Mouse (Mus musculus): ENCODE measurements at regions not wholly inside any gene's neighbourhood (a gene's known extent, or its start where the extent isn't known, plus 50 kb on each side); places are given as distances from the start of the nearest gene placed in this dataset.
"Not testable (repeated sequence)": the region's sequence is repeated elsewhere in the genome, so short reads cannot be mapped to it uniquely, and the experiment has no call there.

DNA sequence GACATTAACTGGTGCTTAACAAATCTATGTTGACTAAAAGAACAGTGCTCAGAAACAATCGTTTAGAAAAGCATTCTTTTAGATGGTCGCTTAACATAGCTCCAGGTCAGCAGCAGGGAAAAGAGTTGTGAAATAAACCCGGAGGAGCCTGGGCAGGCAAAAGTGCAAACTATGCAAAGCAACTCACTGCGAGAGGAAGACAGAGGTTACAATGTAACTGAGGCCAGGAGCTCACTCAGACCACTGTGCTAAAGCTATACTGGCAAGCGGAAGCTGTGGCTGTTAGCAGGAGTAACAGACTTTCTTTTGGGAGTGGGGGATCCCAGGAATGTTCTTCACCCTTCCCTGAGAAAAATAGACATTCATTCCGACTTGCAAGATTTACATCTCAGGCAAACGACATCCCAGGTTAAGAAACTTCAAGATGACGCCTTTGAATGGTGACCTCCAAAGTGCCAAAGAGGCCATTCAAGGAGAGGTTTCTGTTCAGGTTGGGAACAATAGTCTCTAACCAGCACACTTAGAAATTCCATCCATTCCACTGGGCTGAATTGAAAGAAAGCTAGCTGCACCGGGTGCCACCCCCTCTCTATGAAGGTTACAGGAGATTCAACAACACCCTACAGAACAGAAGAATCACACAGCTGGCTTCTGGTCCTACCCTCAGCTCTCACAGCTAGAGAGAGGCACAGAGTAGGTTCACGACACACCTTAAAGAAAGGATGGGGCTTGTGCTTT is 94.7 kb upstream of the Adgrl2 start:
- DNase-seq (ENCODE audit: low spot score in 2 of 2) = no peak

DNA sequence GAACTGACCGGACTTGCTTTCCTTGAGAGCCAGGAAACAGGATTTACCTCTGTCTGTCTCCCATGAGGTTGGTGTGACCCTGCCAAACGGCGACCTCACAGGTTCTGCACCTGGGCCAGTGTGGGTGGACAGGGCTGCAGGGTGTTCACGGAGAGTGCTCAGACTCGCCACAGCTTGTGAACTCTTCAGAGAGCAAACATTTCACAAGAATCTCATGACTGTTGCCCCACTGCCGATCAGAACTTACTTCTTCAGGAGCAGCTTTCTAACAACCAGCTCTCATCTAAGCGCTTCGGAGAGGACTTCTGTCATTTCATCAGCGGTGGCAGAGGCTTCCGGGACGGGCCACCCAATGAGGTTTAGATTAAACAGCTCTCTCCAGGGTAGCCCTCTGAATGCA is 93.0 kb upstream of the Adgrl2 start:
- DNase-seq (ENCODE audit: low spot score in 2 of 2) = no peak

DNA sequence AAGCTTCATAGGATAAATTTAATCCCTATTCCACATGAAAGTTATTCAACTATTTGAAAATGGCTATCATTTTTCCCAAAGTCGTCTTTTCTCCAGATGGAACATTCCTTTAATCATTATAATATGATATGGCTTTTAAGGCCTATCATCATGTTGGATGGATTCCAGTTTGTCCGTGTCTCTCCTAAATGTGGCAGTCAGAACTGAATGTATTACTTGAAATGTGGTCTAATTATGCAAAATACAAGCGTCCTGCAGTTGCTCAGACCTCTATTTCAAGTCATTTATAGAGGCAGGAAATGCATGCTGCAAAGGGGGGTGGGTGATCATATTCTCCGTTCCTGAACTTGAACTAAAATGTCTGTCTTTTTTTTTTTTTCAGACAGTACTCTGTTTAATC is 88.5 kb upstream of the Adgrl2 start:
- DNase-seq (ENCODE audit: low spot score in 2 of 2) = no peak

DNA sequence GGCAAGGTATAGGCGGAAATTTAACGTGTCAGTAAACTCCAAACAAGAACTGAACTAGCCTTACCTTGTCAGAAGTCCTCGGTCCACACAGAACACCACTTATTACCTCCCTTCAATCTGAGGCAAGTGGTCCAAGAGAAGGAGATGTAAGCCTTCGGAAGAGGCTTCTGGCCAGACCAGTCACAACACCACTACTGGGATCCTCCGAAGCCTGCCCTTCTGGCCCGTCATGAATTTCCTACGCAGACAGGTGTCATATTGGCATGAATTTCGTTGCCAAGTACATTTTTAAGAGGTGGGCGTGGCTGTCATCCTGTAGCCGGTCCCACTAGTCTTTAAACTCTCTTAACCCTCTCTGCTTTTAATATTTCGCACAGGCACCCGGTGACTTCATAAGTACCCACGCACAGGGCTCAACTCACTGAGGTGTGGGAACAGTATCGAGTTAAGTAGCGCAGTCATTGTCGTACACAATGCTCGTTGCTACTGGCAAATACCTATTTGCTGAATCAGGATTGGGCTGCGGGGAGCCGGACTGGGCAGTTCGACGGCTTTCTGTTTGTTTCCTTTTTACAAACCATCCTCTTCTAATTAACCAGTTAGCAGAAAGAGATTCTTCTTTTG is 86.7 kb upstream of the Adgrl2 start:
- DNase-seq (ENCODE audit: low spot score in 2 of 2) = no peak

DNA sequence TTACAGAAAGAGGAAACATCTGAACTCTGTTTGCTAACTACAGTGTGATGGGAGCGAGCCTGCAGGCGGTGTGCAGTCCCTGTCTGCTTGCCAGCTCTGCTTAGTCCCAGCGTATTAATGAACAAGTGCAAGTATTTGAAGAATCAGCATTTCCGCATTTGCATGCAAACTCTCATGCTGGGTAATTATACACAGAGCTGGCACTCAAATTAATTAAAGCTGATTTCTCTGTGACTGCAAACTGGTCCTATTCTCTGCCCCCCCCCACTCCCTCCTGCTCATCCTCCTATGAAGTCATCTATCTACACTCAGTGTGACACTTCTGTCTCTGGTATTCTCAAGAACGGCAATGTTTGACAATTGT is 85.1 kb upstream of the Adgrl2 start:
- DNase-seq (ENCODE audit: low spot score in 2 of 2) = peak; percentile 29 to 33

DNA sequence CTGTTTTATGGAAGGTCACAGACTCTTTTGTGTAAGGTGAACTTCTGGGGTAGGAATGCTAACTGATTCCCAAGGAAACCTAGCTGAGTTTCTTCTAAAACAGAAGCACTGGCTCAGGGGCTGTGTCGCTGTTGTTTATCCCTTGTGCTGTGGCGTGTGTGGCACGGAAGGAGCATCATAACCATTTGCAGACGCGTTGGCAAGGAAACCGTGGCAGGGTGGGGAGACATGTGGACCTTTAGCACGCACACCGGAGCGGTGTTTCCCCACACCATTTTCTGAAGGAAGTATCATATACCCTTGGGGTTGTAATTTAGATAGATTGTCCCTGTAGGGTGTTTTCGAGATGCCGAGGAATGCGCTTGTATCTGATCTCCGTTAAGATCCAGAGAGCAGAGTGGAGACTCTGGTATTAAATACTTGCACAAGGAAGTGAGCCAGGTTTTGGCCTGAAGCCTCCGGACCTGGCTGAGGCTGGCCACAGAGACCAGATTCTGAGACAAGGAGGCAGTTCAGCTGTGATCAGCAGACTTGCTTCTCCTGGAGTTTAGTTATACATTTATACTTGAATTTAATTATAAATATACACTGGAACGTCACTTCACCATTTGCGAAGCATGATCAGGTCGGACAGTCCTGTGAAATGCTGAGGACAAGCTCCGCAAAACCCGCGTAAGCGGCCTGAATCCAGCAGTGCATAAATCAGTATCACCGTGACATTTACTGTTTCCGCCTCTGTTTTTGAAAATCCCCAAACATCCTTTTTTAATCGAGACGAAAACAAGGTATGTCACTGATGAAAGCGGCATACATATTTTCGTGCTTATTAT is 84.5 kb upstream of the Adgrl2 start:
- peak in 1 of 2 experiments; percentile 6 for DNase-seq (ENCODE audit: low spot score in 2 of 2)

DNA sequence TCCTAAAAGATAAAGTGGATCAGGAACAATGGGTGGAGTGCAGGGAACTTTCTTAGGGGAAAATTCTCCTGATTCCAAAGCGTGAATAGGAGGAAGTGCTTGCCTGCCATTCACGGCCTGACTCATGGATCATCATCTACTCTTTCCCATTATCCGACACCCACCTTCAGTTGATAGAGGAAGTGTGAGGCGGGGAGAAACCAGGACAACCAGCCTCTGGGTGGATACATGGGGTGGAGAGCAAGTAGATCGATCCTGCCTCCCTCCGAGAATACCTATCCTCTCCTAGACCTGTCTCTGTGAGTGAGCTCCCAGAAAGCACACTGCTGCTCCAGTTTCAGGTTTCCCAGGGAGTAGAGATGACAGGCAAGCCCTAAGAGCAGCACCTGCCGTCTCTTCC is 79.8 kb upstream of the Adgrl2 start:
- DNase-seq (ENCODE audit: low spot score in 2 of 2) = no peak

DNA sequence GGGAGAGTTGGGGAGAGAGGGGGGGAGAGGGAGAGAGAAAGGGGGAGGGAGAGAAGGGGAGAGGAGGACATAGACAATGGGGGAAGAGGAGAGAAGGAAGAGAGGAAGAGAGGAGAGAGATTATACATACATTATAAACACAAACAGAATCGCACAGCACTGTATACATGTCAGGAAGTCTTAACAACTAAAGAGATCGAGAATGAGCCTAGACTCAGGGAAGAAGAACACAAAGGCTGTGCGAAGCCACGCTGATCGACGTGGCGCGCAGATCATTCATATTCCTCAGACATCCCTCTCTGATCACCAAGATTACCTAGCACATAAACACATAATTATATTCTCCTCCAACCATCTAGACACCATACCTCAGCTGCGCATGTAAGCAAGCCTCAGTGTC is 79.1 kb upstream of the Adgrl2 start:
- DNase-seq (ENCODE audit: low spot score in 2 of 2) = no peak

DNA sequence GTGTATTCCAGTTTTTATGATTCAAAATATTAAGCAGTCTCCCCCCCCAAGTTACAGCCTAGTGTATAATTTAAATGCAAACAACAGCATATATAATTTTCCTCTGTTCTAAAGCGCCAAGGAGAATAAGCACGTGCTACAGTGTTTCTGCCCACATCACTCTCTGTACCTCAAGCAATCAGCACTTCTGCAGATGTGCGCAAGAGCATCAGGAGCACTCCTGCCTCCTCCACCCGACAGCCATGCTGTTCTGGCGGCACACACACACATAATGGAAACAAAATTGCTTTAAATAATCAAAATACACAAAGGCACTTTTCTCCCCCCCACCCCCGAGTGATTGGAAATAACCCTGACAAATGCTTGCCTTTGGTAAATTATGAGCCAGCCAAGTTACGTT is 78.5 kb upstream of the Adgrl2 start:
- DNase-seq (ENCODE audit: low spot score in 2 of 2) = no peak

DNA sequence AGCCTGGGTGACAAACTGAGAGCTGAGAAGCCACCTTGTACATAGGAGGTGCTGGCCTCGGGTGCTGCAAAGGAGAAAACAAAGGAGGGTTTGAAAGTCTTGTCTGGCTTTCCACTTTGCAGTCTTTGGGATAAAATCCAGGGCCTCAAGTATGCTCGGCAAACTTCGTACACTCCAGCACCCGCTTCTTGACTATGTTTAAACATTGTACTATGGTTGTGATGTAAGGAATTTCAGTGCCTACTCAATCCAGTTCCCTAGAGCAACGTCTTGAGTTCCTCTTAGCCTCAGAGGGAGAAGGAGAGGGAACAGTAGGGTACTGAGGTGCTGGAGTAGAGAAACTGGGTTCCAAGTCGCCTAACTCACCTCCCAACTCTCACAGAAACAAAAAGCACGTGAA is 77.4 kb upstream of the Adgrl2 start:
- DNase-seq (ENCODE audit: low spot score in 2 of 2) = no peak

DNA sequence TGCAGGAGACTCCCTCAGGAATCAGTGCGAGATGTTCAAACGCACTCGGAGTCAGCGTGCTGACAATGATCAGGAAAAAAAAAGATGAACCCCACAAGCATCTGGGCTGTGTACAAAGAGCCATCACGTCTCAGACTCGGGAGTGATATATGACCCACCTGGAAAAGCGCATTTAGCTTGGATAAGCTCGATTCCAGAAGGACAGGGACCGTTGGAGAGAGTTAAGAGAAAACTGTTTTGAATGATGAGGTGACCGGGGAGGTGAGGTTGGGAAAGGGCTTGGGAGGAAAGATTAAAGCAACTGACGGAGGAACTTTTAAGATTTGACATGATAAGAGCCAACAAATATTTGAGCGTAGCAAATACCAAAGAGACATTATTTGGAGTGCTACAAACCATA is 64.7 kb upstream of the Adgrl2 start:
- DNase-seq (ENCODE audit: low spot score in 2 of 2) = no peak

DNA sequence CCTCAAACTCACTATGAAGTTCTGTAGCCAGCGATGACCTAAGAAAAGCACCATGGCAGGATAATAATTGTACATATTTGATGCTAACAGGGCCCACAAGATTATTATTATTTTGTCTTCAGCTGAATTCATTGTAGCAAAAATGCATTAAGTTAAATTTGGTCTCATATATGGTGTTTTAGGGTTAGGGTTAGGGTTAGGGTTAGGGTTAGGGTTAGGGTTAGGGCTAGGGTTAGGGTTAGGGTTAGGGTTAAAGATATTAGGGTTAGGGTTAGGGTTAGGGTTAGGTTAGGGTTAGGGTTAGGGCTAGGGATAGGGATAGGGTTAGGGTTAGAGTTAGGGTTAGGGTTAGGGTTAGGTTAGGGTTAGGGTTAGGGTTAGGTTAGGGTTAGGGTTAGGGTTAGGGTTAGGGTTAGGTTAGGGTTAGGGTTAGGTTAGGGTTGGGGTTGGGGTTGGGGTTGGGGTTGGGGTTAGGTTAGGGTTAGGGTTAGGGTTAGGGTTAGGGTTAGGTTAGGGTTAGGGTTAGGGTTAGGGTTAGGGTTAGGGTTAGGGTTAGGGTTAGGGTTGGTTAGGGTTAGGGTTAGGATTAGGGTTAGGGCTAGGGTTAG is 62.0 kb upstream of the Adgrl2 start:
- not testable (repeated sequence) for DNase-seq (ENCODE audit: low spot score in 2 of 2)

DNA sequence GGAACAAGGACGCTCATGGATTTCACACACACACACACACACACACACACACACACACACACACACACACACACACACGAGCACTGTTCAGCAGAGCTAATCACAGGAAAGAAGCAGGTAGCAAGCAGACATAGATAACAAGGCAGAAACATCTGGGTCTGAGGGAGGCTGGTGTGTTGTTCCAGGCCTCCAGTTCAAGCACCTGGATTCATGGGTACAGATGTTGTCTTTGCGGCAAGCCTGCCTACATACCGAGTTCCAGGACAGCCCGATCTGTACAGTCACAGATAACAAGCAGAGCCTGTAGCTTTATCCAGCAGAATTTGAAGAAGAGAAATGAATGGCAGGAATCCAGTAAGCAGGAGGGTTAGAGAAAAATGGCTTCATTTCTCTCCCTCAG is 55.0 kb upstream of the Adgrl2 start:
- no peak for DNase-seq (ENCODE audit: low spot score in 2 of 2)

DNA sequence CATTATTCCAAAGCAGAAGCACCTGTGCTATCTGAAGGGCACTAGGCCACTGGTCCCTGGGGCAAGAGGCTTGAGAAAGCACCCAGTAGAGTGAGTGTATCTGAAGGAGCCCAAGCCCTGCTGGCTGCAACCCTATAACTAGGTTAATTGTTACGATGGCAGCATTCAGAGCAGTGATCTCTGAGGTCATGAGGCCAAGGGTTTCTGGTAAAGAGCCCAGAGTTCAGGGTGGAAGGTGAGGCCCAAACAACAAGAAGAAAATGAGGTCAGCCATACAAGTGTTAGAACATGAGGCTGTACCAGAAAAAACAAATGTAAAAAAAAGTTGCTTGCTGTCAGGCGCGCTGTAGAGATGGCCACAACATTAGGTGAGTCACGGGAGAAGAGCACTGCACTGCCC is 53.5 kb upstream of the Adgrl2 start:
- DNase-seq (ENCODE audit: low spot score in 2 of 2) = no peak

DNA sequence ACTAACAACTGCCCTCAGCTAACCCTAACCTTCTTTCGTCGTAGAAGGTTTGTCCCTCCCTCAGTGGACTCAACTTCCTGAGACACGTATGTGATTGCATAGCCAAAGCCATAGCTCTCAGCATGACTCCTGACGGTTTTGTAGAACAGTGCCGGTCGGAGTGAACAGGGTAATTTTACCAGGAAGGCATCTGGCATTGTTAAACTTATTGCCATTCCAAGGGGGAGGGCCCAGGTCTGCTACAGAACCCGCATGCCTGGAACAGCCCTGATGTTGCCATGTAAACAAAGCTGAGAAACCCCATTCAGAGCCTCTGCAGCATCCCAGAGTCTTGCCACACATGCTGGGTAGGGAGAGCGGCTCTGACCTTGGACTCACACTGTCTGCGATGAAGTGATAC is 52.2 kb upstream of the Adgrl2 start:
- no peak for DNase-seq (ENCODE audit: low spot score in 2 of 2)

DNA sequence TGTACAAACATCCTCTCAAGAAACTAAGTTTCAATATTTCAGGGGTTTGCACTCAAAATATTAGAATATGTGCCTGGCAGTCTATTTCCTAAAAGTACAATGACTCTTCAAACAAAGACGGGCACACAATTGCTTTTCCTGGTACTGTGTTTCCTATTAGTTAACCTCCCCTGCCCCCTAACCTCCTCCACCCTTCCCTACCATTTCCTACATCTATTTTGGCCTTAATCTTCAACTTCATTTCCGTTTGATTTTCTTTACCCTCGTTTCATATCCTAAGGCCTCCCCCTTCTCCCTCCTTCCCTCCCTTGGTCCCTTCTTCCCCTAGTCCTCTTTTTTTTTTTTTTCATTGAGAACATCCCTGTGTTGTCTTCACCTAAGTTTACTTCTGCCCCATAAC is 50.8 kb upstream of the Adgrl2 start:
- no peak for DNase-seq (ENCODE audit: low spot score in 2 of 2)
